ENCODE assay signal across 7 mouse cellular contexts in the genomic region with DNA sequence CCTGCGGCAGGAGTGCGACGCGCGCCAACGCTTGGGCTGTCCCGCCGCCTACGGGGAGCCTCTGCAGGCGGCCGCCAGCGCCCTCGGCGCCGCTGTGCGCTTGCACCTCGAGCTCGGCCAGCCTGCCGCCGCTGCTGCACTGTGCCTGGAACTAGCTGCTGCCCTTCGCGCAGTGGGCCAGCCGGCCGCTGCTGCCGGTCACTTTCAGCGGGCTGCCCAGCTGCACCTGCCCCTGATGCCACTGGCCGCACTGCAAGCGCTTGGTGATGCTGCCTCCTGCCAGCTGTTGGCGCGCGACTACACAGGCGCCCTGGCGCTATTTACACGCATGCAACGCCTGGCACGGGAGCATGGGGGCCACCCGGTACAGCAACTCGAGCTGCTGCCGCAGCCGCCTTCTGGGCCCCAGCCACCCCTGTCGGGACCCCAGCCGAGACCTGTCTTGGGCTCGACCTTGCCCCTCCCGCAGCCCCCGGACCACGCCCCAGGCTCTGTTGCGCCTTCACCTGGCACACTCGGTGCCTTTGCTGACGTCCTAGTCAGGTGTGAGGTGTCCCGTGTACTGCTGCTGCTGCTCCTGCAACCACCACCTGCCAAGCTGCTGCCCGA. TPM values are rescaled to one million over a fixed set of nuclear protein-coding genes. Genes with fewer than 3 reads are reported as not detected.
DNase-seq lines count a peak whose midpoint lies in the region; ATAC-seq and TF ChIP-seq lines count a peak whose summit lies in the region.

No protein-coding gene starts in this region.

- H3K4me2 ChIP-seq in liver, embryonic 11.5 days: peak overlapping the region; percentile 90

- under 1% methylated on average over 49 of the region's 51 CpGs for WGBS in kidney, adult 2 months
- WGBS in liver, embryonic 11.5 days: 9% methylated on average over 51 of the region's 51 CpGs

- peak; percentile 57 for ATAC-seq in granulocyte monocyte progenitor cell, adult 5-6 weeks (replicated peaks; ENCODE audit: poor library complexity, severe bottlenecking)
- ATAC-seq in liver, embryonic 11.5 days (replicated peaks; ENCODE audit: low FRiP score): peak; percentile 72
- 0 out of 2 replicates have a peak, but pooled peaks have one; percentile 45 for ATAC-seq in monocyte, adult 5-6 weeks (replicated peaks; ENCODE audit: insufficient number of reproducible peaks, low FRiP score, low TSS enrichment, poor library complexity, severe bottlenecking)

- no peaks in the 10 kb centered on the region for H3K36me3 ChIP-seq in kidney, adult 2 months (ENCODE audit: control insufficient read depth, insufficient read depth, low read length)
- H3K36me3 ChIP-seq in liver, embryonic 11.5 days (ENCODE audit: control insufficient read depth, insufficient read depth, low read length): no peaks in the 10 kb centered on the region

- no peak for TF ChIP-seq POLR2A in kidney, adult 2 months (IDR thresholded peaks at IDR 0.05; ENCODE audit: low read depth, low read length)

- DNase-seq in adrenal gland, adult 8-10 months: peak; percentile 26
- peak; percentile 21 for DNase-seq in embryo, embryonic 10.5 days (ENCODE audit: low spot score)
- DNase-seq in kidney, adult 2 months: peak; percentile 66
- peak; percentile 41 for DNase-seq in liver, embryonic 11.5 days (ENCODE audit: low spot score)
- peak; percentile 11 to 36 for DNase-seq in spleen, postnatal 14 days (ENCODE audit: low spot score in 2 of 2)

- H3K9ac ChIP-seq in liver, embryonic 11.5 days (ENCODE audit: low read depth, low read length): peak overlapping the region; percentile 72

- TF ChIP-seq CTCF in kidney, adult 2 months (conservative IDR thresholded peaks at IDR 0.05; ENCODE audit: insufficient read depth, insufficient read length, low read depth, low read length): no peak

- peak overlapping the region; percentile 97 for H3K27ac ChIP-seq in kidney, adult 2 months (ENCODE audit: insufficient read depth, low read depth, low read length)
- H3K27ac ChIP-seq in liver, embryonic 11.5 days (ENCODE audit: low read depth, low read length): peak overlapping the region; percentile 48

- no peaks in the 10 kb centered on the region for H3K9me3 ChIP-seq in liver, embryonic 11.5 days (ENCODE audit: control insufficient read depth, low read length)

- H3K27me3 ChIP-seq in kidney, adult 2 months (replicated peaks; ENCODE audit: control insufficient read depth, insufficient read depth, low read length): no peaks in the 10 kb centered on the region
- H3K27me3 ChIP-seq in liver, embryonic 11.5 days (replicated peaks; ENCODE audit: control insufficient read depth, insufficient read depth, low read length): peaks cover 9% of the 10 kb centered on the region

- H3K4me1 ChIP-seq in kidney, adult 2 months (ENCODE audit: control insufficient read depth, insufficient read depth, low read length): no peaks in the 10 kb centered on the region
- H3K4me1 ChIP-seq in liver, embryonic 11.5 days (replicated peaks; ENCODE audit: control insufficient read depth, insufficient read depth, low read length): peaks cover 3% of the 10 kb centered on the region; the same call in 1 of the 2 replicates

- H3K4me3 ChIP-seq in kidney, adult 2 months (ENCODE audit: insufficient read depth, low read depth, low read length): peak overlapping the region; percentile 76
- H3K4me3 ChIP-seq in liver, embryonic 11.5 days (ENCODE audit: low read depth, low read length): peak overlapping the region; percentile 66

RNA-seq across cellular contexts. Expression of a gene that starts 0.6 kb away (rescaled TPM):
- total RNA-seq in adrenal gland, adult 8-10 months (2022): 10 to 100 TPM in 3 of 4 experiments, 1 to 10 TPM in 1; 9.7 to 11.8 (median 11.6) TPM
- total RNA-seq in granulocyte monocyte progenitor cell, adult 5-6 weeks (2014; fragmentation: Nextera tagmentation): 2.3 and 5.9 TPM in 2 replicates
- total RNA-seq in granulocyte monocyte progenitor cell, adult 5-6 weeks (2017): 3.9 and 4.2 TPM in 2 replicates
- 7.6 and 9.9 TPM in 2 replicates for polyA plus RNA-seq in kidney, adult 2 months (2012; rRNA removed)
- 6.2 and 6.5 TPM in 2 replicates for polyA plus RNA-seq in liver, embryonic 11.5 days (2014; fragmentation: Nextera tagmentation; extraction: Ambion mirVana)
- 2.7 to 6.9 TPM (median 4.8 TPM) in 3 replicates for total RNA-seq in monocyte, adult 5-6 weeks (2017)

RNA-seq across cellular contexts. Expression of a gene that starts 14.2 kb away (rescaled TPM):
- 1 to 10 TPM in 2 of 4 experiments, not detected in 2; 1.4 to 5.8 TPM for total RNA-seq in adrenal gland, adult 8-10 months (2022)
- total RNA-seq in granulocyte monocyte progenitor cell, adult 5-6 weeks (2014; fragmentation: Nextera tagmentation): 2.9 and 13.5 TPM in 2 replicates
- 5.9 and 8.6 TPM in 2 replicates for total RNA-seq in granulocyte monocyte progenitor cell, adult 5-6 weeks (2017)
- not detected in 2 replicates for polyA plus RNA-seq in kidney, adult 2 months (2012; rRNA removed)
- polyA plus RNA-seq in liver, embryonic 11.5 days (2014; fragmentation: Nextera tagmentation; extraction: Ambion mirVana): 0.53 and 1.2 TPM in 2 replicates
- 3.9 to 27.0 TPM (median 6.7 TPM) in 3 replicates for total RNA-seq in monocyte, adult 5-6 weeks (2017)

RNA-seq across cellular contexts. Expression of a gene that starts 14.6 kb away (rescaled TPM):
- 1 to 10 TPM in 2 of 4 experiments, not detected in 2; 1.9 to 2.6 TPM for total RNA-seq in adrenal gland, adult 8-10 months (2022)
- 17.1 and 17.2 TPM in 2 replicates for total RNA-seq in granulocyte monocyte progenitor cell, adult 5-6 weeks (2014; fragmentation: Nextera tagmentation)
- total RNA-seq in granulocyte monocyte progenitor cell, adult 5-6 weeks (2017): 13.2 and 15.7 TPM in 2 replicates
- polyA plus RNA-seq in kidney, adult 2 months (2012; rRNA removed): 0.38 TPM in 1 of 2 replicates, not detected in the other
- 3.3 and 3.8 TPM in 2 replicates for polyA plus RNA-seq in liver, embryonic 11.5 days (2014; fragmentation: Nextera tagmentation; extraction: Ambion mirVana)
- total RNA-seq in monocyte, adult 5-6 weeks (2017): 25.8 to 58.7 TPM (median 33.4 TPM) in 3 replicates

RNA-seq across cellular contexts. Expression of a gene that starts 36.5 kb away (rescaled TPM):
- total RNA-seq in adrenal gland, adult 8-10 months (2022): not detected
- not detected in 2 replicates for total RNA-seq in granulocyte monocyte progenitor cell, adult 5-6 weeks (2014; fragmentation: Nextera tagmentation)
- total RNA-seq in granulocyte monocyte progenitor cell, adult 5-6 weeks (2017): not detected in 2 replicates
- not detected in 2 replicates for polyA plus RNA-seq in kidney, adult 2 months (2012; rRNA removed)
- not detected in 2 replicates for polyA plus RNA-seq in liver, embryonic 11.5 days (2014; fragmentation: Nextera tagmentation; extraction: Ambion mirVana)
- total RNA-seq in monocyte, adult 5-6 weeks (2017): not detected in 3 replicates

RNA-seq across cellular contexts. Expression of a gene that starts 36.7 kb away (rescaled TPM):
- total RNA-seq in adrenal gland, adult 8-10 months (2022): 10 to 100 TPM in 2 of 4 experiments, 1 to 10 TPM in 2; 2.5 to 34.0 (median 13.8) TPM
- total RNA-seq in granulocyte monocyte progenitor cell, adult 5-6 weeks (2014; fragmentation: Nextera tagmentation): 1.3 and 16.8 TPM in 2 replicates
- total RNA-seq in granulocyte monocyte progenitor cell, adult 5-6 weeks (2017): 7.8 and 7.9 TPM in 2 replicates
- polyA plus RNA-seq in kidney, adult 2 months (2012; rRNA removed): 0.56 and 1.5 TPM in 2 replicates
- polyA plus RNA-seq in liver, embryonic 11.5 days (2014; fragmentation: Nextera tagmentation; extraction: Ambion mirVana): 5.2 and 8.1 TPM in 2 replicates
- total RNA-seq in monocyte, adult 5-6 weeks (2017): 13.7 to 20.2 TPM (median 19.5 TPM) in 3 replicates

Comparison
In these comparisons a context has a peak if more than half of its experiments do, and no peak if none do; other contexts are left out.
1. Peak in every context shown above with its lines: DNase-seq, ATAC-seq, H3K4me3 ChIP-seq and H3K27ac ChIP-seq.